Mouse (Mus musculus) CD4-positive, CD25-positive, alpha-beta regulatory T cell (primary cell): ENCODE data around the gene Haspin. TPM values are rescaled to one million over a fixed set of nuclear protein-coding genes. Genes with fewer than 3 reads are reported as not detected.

ENCODE experiments used
- polyA plus RNA-seq: library from polyadenylated mRNA; unstranded; fragments of 100-300 nt; shearing (Covaris generic); gene quantifications from one replicate; pipeline ENCODE4 v1.2.1, GENCODE M21; 2017

The Haspin gene
- polyA plus RNA-seq, result 11.2 TPM

DNA sequence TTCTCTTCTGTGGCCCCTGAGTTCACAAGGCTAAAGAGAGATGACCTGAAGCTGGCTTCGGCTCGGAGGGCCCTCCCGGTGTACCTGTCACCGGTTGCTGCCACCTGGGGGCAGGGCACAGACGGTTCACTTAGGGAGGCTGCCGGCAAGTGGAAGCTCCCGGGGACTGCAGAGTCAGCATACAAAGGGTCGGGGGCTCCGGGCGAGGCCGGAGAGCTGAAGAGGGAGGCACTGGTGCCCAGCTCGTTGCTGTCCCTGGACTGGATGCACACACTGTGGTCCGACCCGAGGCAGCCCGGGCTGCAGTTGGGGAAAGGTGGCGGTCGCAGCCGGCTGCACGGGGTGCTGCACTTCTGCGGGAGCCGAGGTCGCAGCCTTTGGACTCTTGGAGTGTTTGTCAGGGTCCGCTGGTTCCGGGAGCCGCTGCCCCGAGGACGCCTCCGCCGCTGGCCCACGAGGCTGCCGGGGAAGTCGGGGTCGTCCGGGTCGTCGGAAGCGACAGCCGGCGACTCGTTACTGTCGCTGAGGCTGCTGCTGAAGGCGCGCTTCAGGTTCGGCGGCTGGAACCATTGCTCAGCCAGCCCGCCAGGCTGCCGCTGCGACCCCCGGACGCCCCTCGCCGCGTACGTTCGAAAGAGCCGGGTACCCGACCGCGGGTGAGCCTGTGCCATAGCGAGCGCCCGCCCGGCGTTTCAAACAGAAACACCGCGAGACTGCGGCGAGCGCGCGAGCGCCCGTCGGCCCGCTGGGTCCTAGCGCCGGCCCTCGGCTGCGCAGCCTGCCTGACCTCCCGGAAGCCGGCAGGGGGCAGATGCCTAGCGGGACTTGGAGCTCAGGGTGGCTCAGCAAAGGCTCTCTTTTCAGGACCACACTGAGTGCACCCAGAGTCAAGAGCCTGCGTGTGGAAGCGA, at the start of gene Haspin:
Gene Haspin, minus strand, starts transcription at position 704 of the 911 bp plus-strand sequence.

DNA sequence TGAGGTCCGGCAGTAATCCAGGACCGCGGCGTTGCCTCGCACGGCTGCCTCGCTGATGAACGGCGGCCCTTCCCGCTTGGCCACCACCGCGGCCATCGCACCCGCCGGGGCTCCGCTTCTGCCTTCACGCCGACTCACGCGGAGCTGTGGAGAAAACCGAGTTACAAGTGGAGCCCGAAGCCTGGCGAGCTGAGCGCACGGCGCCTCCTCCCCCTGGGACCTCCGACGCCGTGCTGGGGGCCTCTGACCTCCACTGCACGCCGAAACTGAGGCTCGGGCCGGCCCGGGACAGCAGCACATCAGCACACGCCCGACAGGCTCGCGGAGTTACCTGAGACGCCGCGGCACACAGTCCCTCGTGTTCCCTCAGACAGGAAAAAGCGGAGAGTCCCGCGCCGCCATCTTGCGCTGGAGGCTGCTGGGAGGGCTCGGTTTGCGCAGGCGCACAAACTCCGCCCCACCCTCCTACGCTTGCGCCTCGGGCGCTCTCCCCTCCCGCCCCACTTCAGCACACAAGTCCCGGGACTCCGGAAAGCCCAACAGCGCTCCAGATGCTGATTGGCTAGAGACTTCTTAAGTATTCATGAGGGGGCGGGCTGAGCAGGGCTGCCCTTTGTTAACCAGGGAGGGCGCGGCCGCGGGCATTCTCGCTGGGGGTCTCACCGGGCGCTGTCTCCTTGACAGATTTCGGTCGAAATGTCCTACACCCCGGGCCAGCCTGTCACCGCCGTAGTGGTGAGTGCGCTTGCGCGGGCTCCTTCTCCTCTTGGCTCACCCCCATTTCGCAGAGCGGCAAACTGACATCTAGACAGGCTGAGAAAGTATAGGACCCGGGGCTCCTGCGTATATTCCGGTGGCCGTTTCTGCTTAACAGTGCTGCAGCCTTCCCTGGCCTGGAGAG, 38.8 kb upstream of the Haspin start, which contains the start of the genes Emc6 and Tax1bp3:
Gene Emc6, minus strand, starts transcription at position 430 of the 901 bp plus-strand sequence.
Gene Tax1bp3, plus strand, starts transcription at position 476 of the 901 bp plus-strand sequence.

GRCm38 (mm10) chr11:73159957-73160810, 22.1 kb upstream of the Haspin start, which contains the start of gene P2rx5:
Gene P2rx5 (plus strand): TSS chr11:73160421.

GRCm38 (mm10) chr11:73090283-73090682, 47.8 kb downstream of the Haspin start, which contains the start of gene Itgae:
Gene Itgae (plus strand): TSS chr11:73090583.

Other genes starting within 250 kb of the Haspin start
- gene Atp2a3, start 177.1 kb downstream of the Haspin start, polyA plus RNA-seq, result 288 TPM
- not detected for gene P2rx1, start 139.2 kb downstream of the Haspin start, polyA plus RNA-seq
- 13.2 TPM for gene Camkk1, start 119.3 kb downstream of the Haspin start, polyA plus RNA-seq
- 16.7 TPM for gene Ncbp3, start 90.5 kb downstream of the Haspin start, polyA plus RNA-seq
- 49.3 TPM for gene Itgae, start 47.7 kb downstream of the Haspin start, polyA plus RNA-seq
- 0.17 TPM for gene P2rx5, start 22.1 kb upstream of the Haspin start, polyA plus RNA-seq
- gene Emc6, start 38.7 kb upstream of the Haspin start, polyA plus RNA-seq, result 79.2 TPM
- gene Tax1bp3, start 38.8 kb upstream of the Haspin start, polyA plus RNA-seq, result 28.7 TPM
- 12.4 TPM for gene Ctns, start 60.7 kb upstream of the Haspin start, polyA plus RNA-seq
- 9.5 TPM for gene Shpk, start 61.2 kb upstream of the Haspin start, polyA plus RNA-seq
- not detected for gene Trpv1, start 96.0 kb upstream of the Haspin start, polyA plus RNA-seq
- gene Trpv3, start 129.1 kb upstream of the Haspin start, polyA plus RNA-seq, result not detected
- gene Aspa, start 191.3 kb upstream of the Haspin start, polyA plus RNA-seq, result 0.10 TPM
- not detected for gene Gm49340, start 191.4 kb upstream of the Haspin start, polyA plus RNA-seq
- gene Spata22, start 191.4 kb upstream of the Haspin start, polyA plus RNA-seq, result not detected
- gene Olfr20, start 212.5 kb upstream of the Haspin start, polyA plus RNA-seq, result not detected
- not detected for gene Olfr376, start 233.0 kb upstream of the Haspin start, polyA plus RNA-seq